ENCODE assay signal across 8 mouse cellular contexts in the genomic region with DNA sequence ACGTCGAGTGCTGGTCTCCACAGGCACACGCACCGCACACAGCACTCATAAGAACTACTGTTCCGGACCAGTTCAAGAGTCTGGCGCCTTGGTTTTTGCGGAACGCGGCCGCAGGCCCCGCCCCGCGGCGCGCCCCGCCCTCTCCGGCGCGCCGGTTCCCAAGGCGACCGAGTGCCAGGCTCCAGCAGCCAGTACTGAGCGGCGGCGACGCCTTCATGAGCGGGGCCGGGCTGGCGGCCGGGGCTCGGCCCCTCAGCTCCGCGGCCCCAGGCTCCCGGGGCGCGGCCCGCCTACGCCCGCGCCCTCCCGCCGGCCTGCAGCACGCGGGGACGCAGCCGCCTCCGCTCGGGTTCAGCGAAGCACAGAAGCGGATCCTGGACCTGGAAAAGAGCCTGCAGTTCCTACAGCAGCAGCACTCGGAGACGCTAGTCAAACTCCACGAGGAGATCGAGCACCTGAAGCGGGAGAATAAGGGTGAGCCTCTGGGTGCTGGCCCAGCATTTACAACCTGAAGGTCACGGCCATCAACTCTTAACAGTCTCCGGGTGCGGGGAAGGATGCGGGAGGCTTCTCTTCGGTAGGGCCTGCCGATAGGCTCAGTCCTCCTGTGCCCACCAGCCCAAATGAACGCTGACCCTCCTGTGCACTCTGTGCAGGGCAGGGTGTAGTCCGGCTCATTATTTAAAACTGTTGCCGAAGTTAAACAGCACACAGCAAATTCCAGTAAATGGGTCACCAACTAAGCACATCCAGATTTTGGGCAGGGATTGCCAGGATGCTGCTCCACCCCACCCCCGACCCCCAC. TPM values are rescaled to one million over a fixed set of nuclear protein-coding genes. Genes with fewer than 3 reads are reported as not detected.
A peak's percentile ranks its signal among the peaks of the same experiment; 100 is the strongest.
DNase-seq lines count a peak whose midpoint lies in the region; ATAC-seq lines count a peak whose summit lies in the region.

Ccdc74a (plus strand) TSS at position 161 of the 805 bp plus-strand sequence.

- H3K9ac ChIP-seq in hindbrain, embryonic 12.5 days = peak within 1 kb of the TSS; percentile 71

- WGBS in hindbrain, embryonic 12.5 days = 3% methylated on average over 64 of the region's 65 CpGs

- H3K4me1 ChIP-seq in hindbrain, embryonic 12.5 days = peaks cover 11% of the 10 kb centered on the region

- peaks cover 51% of the 10 kb centered on the region for H3K36me3 ChIP-seq in hindbrain, embryonic 12.5 days

- H3K4me2 ChIP-seq in hindbrain, embryonic 12.5 days (replicated peaks) = peak within 1 kb of the TSS; percentile 96

- DNase-seq in WW6 (ENCODE audit: low read depth, low spot score) = peak; percentile 53
- DNase-seq in cerebellum, postnatal 14 days = peak; percentile 84 to 90
- DNase-seq in frontal cortex, postnatal 14 days (ENCODE audit: low spot score in 2 of 2) = peak; percentile 59 to 72
- DNase-seq in layer of hippocampus, postnatal 25 days (ENCODE audit: extremely low spot score in 1 of 2, low spot score in 1 of 2) = peak; percentile 60 to 68
- DNase-seq in lung, postnatal 14 days = peak; percentile 83
- DNase-seq in retina, adult 2 months (ENCODE audit: low read depth, low spot score) = peak; percentile 32
- DNase-seq in thymus, postnatal 36 days = peak; percentile 76 to 82

- no peaks in the 10 kb centered on the region for H3K9me3 ChIP-seq in hindbrain, embryonic 12.5 days (replicated peaks)

- ATAC-seq in hindbrain, embryonic 12.5 days (ENCODE audit: low FRiP score) = peak; percentile 94

- peak within 1 kb of the TSS; percentile 55 for H3K4me3 ChIP-seq in hindbrain, embryonic 12.5 days

- peak within 1 kb of the TSS; percentile 40; the same call in 1 of the 2 replicates for H3K27ac ChIP-seq in hindbrain, embryonic 12.5 days

- H3K27me3 ChIP-seq in hindbrain, embryonic 12.5 days = no peaks in the 10 kb centered on the region

RNA-seq across cellular contexts. Expression of gene Ccdc74a, which starts in this region (rescaled TPM):
- polyA plus RNA-seq in hindbrain, embryonic 12.5 days (2016; fragmentation: Nextera tagmentation; extraction: Ambion mirVana) = 8.1 and 9.6 TPM in 2 replicates
- total RNA-seq in layer of hippocampus, postnatal 25 days (2021) = 10 to 100 TPM; 38.7 to 39.3 TPM

Comparison
In these comparisons a context has a peak if more than half of its experiments do, and no peak if none do; other contexts are left out.
1. Peak in every context shown above with its lines: DNase-seq, ATAC-seq, H3K4me3 ChIP-seq and H3K27ac ChIP-seq.
2. DNase-seq: peak in every context shown above with its lines; median percentile 87 in cerebellum, postnatal 14 days; 83 in lung, postnatal 14 days; 79 in thymus, postnatal 36 days; 66 in frontal cortex, postnatal 14 days; 64 in layer of hippocampus, postnatal 25 days; 53 in WW6; 32 in retina, adult 2 months.